Mouse (Mus musculus) hindbrain, embryonic 13.5 days (tissue): ENCODE measurements around the gene Snx29. TPM values are rescaled to one million over a fixed set of nuclear protein-coding genes. Genes with fewer than 3 reads are reported as not detected.

Experiments
- ATAC-seq: fragments of 200-750 bp; cut with Nextera tagmentation; 2 replicates; pipeline ENCODE4 v1.8.0; 2017; ENCODE audit warnings: moderate TSS enrichment; ENCODE audit not compliant: low FRiP score
- H3K27ac ChIP-seq: fragments of 300-500 bp; sonication (generic); 2 replicates; pipeline ENCODE4 v1.5.1; 2015; ENCODE audit warnings: inconsistent platforms, mild to moderate bottlenecking, moderate library complexity
- H3K27me3 ChIP-seq: fragments of 300-500 bp; sonication (generic); 2 replicates; pipeline ENCODE4 v1.6.1; 2015; ENCODE audit warnings: mild to moderate bottlenecking, inconsistent platforms
- H3K36me3 ChIP-seq: fragments of 300-500 bp; sonication (generic); 2 replicates; pipeline ENCODE4 v1.6.1; 2015; ENCODE audit warnings: mild to moderate bottlenecking, inconsistent platforms
- H3K4me1 ChIP-seq: fragments of 300-500 bp; sonication (generic); replicated peaks from 2 replicates; pipeline ENCODE4 v1.6.1; 2015; ENCODE audit warnings: inconsistent platforms
- H3K4me2 ChIP-seq: fragments of 300-500 bp; sonication (generic); 2 replicates; pipeline ENCODE4 v1.6.1; 2015; ENCODE audit warnings: inconsistent platforms, mild to moderate bottlenecking, moderate library complexity
- H3K4me3 ChIP-seq: fragments of 300-500 bp; sonication (generic); 2 replicates; pipeline ENCODE4 v1.5.1; 2015; ENCODE audit warnings: mild to moderate bottlenecking, inconsistent platforms
- H3K9ac ChIP-seq: fragments of 300-500 bp; sonication (generic); 2 replicates; pipeline ENCODE4 v1.6.1; 2015; ENCODE audit warnings: mild to moderate bottlenecking, inconsistent platforms
- H3K9me3 ChIP-seq: fragments of 300-500 bp; sonication (generic); 2 replicates; pipeline ENCODE4 v1.6.1; 2016; ENCODE audit warnings: inconsistent platforms
- WGBS: fragments of 180-500 bp; shearing (Covaris S2); methylation state at CpG from one replicate; pipeline ENCODE4 v1.1.7; 2015; 5-methylcytosine and 5-hydroxymethylcytosine counted together
- polyA plus RNA-seq: library from polyadenylated mRNA; unstranded; fragments of >200 nt; fragmentation: Nextera tagmentation; extraction: Ambion mirVana; gene quantifications from 2 replicates; pipeline ENCODE4 v1.2.1, GENCODE M21; 2015

Gene Snx29
- polyA plus RNA-seq, 1 experiment from 2014 or later: 22.7 TPM

GRCm38 (mm10) chr16:11752557-11752956 is 429.8 kb downstream of the Snx29 start:
- no peaks in the 10 kb centered on the region for H3K9me3 ChIP-seq
- no peak overlapping the region for H3K9ac ChIP-seq
- no peaks in the 10 kb centered on the region for H3K27me3 ChIP-seq
- H3K4me1 ChIP-seq: no peaks in the 10 kb centered on the region
- H3K36me3 ChIP-seq: peaks cover 14% of the 10 kb centered on the region
- no peak overlapping the region for H3K27ac ChIP-seq
- H3K4me3 ChIP-seq: no peak overlapping the region
- no peak for ATAC-seq
- no peak overlapping the region for H3K4me2 ChIP-seq
- 93% methylated on average over 5 of the region's 5 CpGs for WGBS

DNA sequence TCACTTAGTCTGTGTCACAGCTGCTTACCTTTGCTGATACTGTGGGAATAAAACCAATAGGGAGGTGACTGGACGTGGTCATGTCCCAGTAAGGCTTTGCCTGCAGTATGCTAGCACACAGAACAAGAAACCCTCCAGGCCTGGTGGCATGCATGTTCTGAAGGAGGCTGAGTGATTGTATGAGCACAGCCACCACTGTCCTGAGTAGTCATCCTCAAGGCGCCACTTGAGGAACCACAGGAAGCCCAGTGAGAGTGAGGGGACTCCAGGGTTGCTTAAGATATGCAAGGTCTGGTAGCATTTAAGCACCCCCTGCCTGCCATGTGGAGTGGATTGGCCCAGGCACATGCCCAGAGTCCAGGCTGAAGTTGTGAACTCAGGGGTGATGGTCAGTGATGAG is 430.8 kb downstream of the Snx29 start:
- Histone ChIP-seq H3K36me3 (peaks cover 14% of the 10 kb centered on the region), H3K27ac (no peak overlapping the region), H3K27me3 (no peaks in the 10 kb centered on the region), H3K4me3 (no peak overlapping the region), H3K4me2 (no peak overlapping the region), H3K9ac (no peak overlapping the region), H3K4me1 (no peaks in the 10 kb centered on the region), H3K9me3 (no peaks in the 10 kb centered on the region)
- 83% methylated on average over 2 of the region's 2 CpGs for WGBS
- no peak for ATAC-seq

DNA sequence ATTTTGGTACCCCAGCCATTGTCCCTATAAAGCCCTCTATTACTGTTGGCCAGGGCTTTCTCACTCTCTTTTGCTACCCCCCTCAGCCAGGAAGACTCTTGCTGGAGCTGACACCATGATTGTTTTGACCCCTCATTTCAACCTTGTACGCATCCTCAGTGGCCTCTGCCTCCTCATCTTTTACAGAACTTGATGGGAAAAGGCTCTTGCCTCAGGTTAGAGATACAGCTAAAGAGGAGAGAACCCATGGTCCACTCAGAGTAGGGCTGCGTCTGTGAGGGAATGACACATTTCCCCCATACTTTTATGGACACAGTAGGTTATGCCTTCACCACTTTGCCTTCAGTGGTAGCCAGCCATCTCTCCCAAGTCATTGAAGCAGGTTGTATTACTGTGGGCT is 431.4 kb downstream of the Snx29 start:
- WGBS: 94% methylated on average over 2 of the region's 2 CpGs
- H3K36me3 ChIP-seq: peaks cover 16% of the 10 kb centered on the region
- ATAC-seq: no peak
- H3K27ac ChIP-seq: no peak overlapping the region
- H3K27me3 ChIP-seq: no peaks in the 10 kb centered on the region
- H3K4me2 ChIP-seq: no peak overlapping the region
- H3K4me3 ChIP-seq: no peak overlapping the region
- H3K9me3 ChIP-seq: no peaks in the 10 kb centered on the region
- H3K9ac ChIP-seq: no peak overlapping the region
- no peaks in the 10 kb centered on the region for H3K4me1 ChIP-seq

DNA sequence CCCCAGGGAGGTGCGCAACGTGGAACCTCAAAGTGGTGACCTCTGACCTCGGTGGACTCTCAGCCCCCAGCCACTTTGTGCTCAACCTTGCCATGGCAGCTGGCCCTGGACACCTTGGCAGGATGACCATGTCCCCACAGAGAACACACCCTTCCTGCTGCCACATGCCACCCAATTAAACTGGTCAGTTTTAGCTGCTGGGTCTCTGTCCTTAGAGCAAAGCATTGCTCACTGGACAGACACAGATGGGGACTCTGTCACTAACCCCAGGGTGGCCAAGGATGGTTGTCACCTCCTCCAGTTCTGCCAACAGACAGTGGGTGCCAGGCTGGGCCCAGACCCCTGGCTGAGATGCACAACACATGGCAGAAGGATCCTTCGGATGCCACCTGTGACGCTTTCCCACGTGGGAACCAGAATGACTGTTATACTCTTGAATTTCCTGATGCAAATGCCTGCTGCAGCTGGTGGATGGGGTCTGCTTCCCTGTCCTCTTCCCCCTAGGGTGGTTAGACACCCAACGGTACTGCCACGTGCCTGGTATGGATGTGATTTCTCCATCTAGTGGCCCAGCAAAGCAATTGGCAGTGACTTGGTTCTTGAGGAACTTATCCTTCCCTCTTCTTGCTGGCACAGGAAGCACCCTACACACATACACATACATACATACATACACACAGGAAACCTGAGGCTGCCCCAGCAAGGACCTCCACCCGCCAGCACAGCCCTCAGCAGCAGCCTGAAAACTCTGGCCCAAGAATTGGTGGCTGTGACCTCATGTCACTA is 432.8 kb downstream of the Snx29 start:
- H3K27me3 ChIP-seq: no peaks in the 10 kb centered on the region

GRCm38 (mm10) chr16:11756598-11757245 is 434.0 kb downstream of the Snx29 start:
- Histone ChIP-seq H3K4me3 (no peak overlapping the region), H3K9ac (no peak overlapping the region), H3K27ac (no peak overlapping the region), H3K9me3 (no peaks in the 10 kb centered on the region), H3K4me1 (no peaks in the 10 kb centered on the region), H3K4me2 (no peak overlapping the region), H3K27me3 (no peaks in the 10 kb centered on the region), H3K36me3 (peaks cover 16% of the 10 kb centered on the region)
- 67% methylated on average over 1 of the region's 1 CpGs for WGBS
- no peak for ATAC-seq

More for the DNA sequence above, 432.8 kb downstream of the Snx29 start:
- Histone ChIP-seq H3K27ac (no peak overlapping the region), H3K9ac (no peak overlapping the region), H3K4me3 (no peak overlapping the region), H3K4me1 (no peaks in the 10 kb centered on the region), H3K9me3 (no peaks in the 10 kb centered on the region), H3K36me3 (peaks cover 16% of the 10 kb centered on the region), H3K4me2 (no peak overlapping the region)
- WGBS: 86% methylated on average over 9 of the region's 9 CpGs
- ATAC-seq: no peak

GRCm38 (mm10) chr16:11757471-11757870 is 434.8 kb downstream of the Snx29 start:
- Histone ChIP-seq H3K9ac (no peak overlapping the region), H3K4me3 (no peak overlapping the region), H3K27me3 (no peaks in the 10 kb centered on the region), H3K9me3 (no peaks in the 10 kb centered on the region), H3K4me1 (no peaks in the 10 kb centered on the region), H3K36me3 (peaks cover 16% of the 10 kb centered on the region), H3K27ac (no peak overlapping the region), H3K4me2 (no peak overlapping the region)
- no peak for ATAC-seq
- 91% methylated on average over 8 of the region's 8 CpGs for WGBS

DNA sequence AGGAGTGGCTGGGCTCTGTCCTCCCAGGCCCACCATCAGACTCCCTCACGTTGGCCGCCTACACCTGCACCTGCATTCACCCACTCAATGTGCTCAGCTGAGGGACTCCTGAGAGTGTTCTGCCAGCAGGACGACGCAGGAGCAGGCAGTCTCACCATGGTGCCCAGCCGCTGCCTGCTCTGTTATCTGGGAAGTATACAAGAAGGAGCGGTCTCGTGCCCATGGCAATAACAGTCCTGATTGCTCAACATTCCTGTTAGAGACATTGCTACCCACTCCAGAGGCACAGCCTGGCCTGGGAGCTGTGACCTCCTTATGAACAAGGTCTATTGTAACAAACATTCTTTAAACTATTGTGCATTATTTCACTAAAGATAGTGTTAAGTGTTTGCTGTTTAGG is 435.2 kb downstream of the Snx29 start:
- no peaks in the 10 kb centered on the region for H3K9me3 ChIP-seq
- no peaks in the 10 kb centered on the region for H3K27me3 ChIP-seq
- peaks cover 16% of the 10 kb centered on the region for H3K36me3 ChIP-seq
- WGBS: 83% methylated on average over 7 of the region's 7 CpGs
- no peak overlapping the region for H3K27ac ChIP-seq
- no peak overlapping the region for H3K4me3 ChIP-seq
- no peaks in the 10 kb centered on the region for H3K4me1 ChIP-seq
- ATAC-seq: no peak
- no peak overlapping the region for H3K4me2 ChIP-seq
- no peak overlapping the region for H3K9ac ChIP-seq

GRCm38 (mm10) chr16:11772318-11772717 is 449.6 kb downstream of the Snx29 start:
- Histone ChIP-seq H3K27me3 (no peaks in the 10 kb centered on the region), H3K9me3 (peaks cover 10% of the 10 kb centered on the region; the same call in 1 of the 2 replicates), H3K27ac (no peak overlapping the region), H3K4me3 (no peak overlapping the region), H3K4me1 (no peaks in the 10 kb centered on the region), H3K9ac (no peak overlapping the region), H3K4me2 (no peak overlapping the region), H3K36me3 (no peaks in the 10 kb centered on the region)
- no peak for ATAC-seq
- WGBS: 79% methylated on average over 2 of the region's 2 CpGs

GRCm38 (mm10) chr16:11774321-11774720 is 451.6 kb downstream of the Snx29 start:
- H3K36me3 ChIP-seq: no peaks in the 10 kb centered on the region
- H3K4me3 ChIP-seq: no peak overlapping the region
- no peaks in the 10 kb centered on the region for H3K27me3 ChIP-seq
- no peaks in the 10 kb centered on the region for H3K4me1 ChIP-seq
- H3K4me2 ChIP-seq: no peak overlapping the region
- no peak overlapping the region for H3K27ac ChIP-seq
- H3K9me3 ChIP-seq: peaks cover 7% of the 10 kb centered on the region; the same call in 1 of the 2 replicates
- ATAC-seq: no peak
- WGBS: 82% methylated on average over 1 of the region's 1 CpGs
- no peak overlapping the region for H3K9ac ChIP-seq

DNA sequence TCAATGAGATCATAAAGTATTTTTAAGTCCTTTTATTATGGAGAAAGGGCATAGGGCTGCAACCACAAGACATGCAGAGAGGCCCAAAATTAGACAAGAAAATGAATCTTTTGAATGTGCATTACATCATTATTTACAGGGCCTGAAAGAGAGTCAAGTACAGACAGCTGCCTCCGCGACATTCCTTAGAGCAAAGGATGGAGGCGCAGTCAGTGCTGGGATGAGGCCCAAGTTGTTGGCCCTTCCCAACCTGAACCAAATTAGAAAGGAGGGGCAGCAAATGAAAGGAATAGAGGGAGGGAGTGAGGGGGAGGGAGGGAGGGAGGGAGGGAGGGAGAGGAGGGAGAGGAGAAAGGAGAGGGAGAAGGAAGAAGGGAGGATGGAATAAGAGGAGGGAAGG is 453.8 kb downstream of the Snx29 start:
- WGBS: 72% methylated on average over 3 of the region's 3 CpGs
- no peaks in the 10 kb centered on the region for H3K27me3 ChIP-seq
- no peaks in the 10 kb centered on the region for H3K36me3 ChIP-seq
- no peaks in the 10 kb centered on the region for H3K9me3 ChIP-seq
- H3K4me1 ChIP-seq: no peaks in the 10 kb centered on the region
- H3K27ac ChIP-seq: no peak overlapping the region
- no peak overlapping the region for H3K4me2 ChIP-seq
- ATAC-seq: no peak
- no peak overlapping the region for H3K4me3 ChIP-seq
- no peak overlapping the region for H3K9ac ChIP-seq

GRCm38 (mm10) chr16:11778191-11778590 is 455.5 kb downstream of the Snx29 start:
- H3K4me2 ChIP-seq: no peak overlapping the region
- no peak for ATAC-seq
- H3K9ac ChIP-seq: no peak overlapping the region
- no peaks in the 10 kb centered on the region; the same call in 1 of the 2 replicates for H3K4me1 ChIP-seq
- H3K9me3 ChIP-seq: no peaks in the 10 kb centered on the region
- H3K27me3 ChIP-seq: no peaks in the 10 kb centered on the region
- 88% methylated on average over 5 of the region's 5 CpGs for WGBS
- H3K27ac ChIP-seq: no peak overlapping the region
- H3K4me3 ChIP-seq: no peak overlapping the region
- no peaks in the 10 kb centered on the region for H3K36me3 ChIP-seq

DNA sequence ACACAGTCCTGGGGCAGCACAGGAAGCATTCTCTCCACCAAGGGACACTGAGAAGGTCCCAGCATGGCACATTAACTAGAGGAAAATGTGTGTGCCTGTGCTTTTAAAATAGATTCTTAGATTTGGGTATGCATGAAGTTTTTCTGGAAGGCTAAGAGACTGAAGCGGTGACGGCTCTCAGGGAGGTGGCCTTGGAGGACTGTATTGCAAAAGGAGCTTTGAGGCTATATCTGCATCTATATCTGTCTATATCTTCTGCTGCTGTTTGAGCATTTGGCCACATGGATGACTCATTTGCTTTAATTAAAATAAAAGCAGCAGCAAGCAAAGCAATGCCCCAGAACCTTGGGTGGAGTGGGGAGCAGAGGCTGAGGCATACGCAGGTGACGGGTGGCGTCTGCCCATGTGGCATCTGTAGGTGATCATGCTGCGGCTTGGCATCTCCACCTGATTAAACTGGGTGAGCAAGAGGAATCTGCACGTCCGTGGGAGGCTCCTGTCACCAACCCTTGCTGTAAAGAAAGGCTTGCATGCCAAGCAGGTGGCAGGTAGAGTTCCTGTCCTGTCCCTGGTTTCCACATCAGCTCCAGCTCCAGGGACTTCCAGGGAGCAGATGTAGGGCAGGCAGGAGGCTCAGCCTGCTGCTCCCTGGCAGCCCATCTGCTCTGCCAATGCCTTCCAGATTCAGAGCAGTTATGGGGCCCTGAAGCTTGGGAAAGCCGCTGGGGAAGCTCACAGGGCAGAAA is 456.2 kb downstream of the Snx29 start:
- no peaks in the 10 kb centered on the region for H3K9me3 ChIP-seq
- no peak overlapping the region for H3K4me2 ChIP-seq
- no peak overlapping the region for H3K9ac ChIP-seq
- ATAC-seq: no peak
- no peak overlapping the region for H3K4me3 ChIP-seq
- 90% methylated on average over 9 of the region's 9 CpGs for WGBS
- H3K27me3 ChIP-seq: no peaks in the 10 kb centered on the region
- H3K4me1 ChIP-seq: no peaks in the 10 kb centered on the region; the same call in 1 of the 2 replicates
- H3K36me3 ChIP-seq: no peaks in the 10 kb centered on the region
- no peak overlapping the region for H3K27ac ChIP-seq
